Mouse (Mus musculus) ES-E14 (cell line): ENCODE data around the gene Dapk3. TPM values are rescaled to one million over a fixed set of nuclear protein-coding genes. Genes with fewer than 3 reads are reported as not detected.

Source experiments
- DNase-seq: peaks from one replicate; pipeline ENCODE4 v3.0.0-alpha.2; 2013; ENCODE audit warnings: low read depth, low spot score
- H3K27ac ChIP-seq: 2 replicates; pipeline ENCODE4 v1.5.1; 2012; ENCODE audit warnings: low read depth, mild to moderate bottlenecking, low read length, moderate library complexity, mixed read lengths; ENCODE audit not compliant: poor library complexity, insufficient read depth, severe bottlenecking
- H3K36me3 ChIP-seq: 2 replicates; pipeline ENCODE4 v1.6.1; 2012; ENCODE audit warnings: mild to moderate bottlenecking, low read length, moderate library complexity, mixed read lengths; ENCODE audit not compliant: control insufficient read depth, poor library complexity, insufficient read depth, severe bottlenecking
- H3K4me1 ChIP-seq, 2 experiments: fragments of 150-350 bp in 1 of 2; sonication (generic) in 1 of 2; 2 replicates each; pipeline ENCODE4 v1.6.1; 2012; ENCODE audit warnings: low read length in 2 of 2, mild to moderate bottlenecking in 1 of 2, mixed read lengths in 1 of 2; ENCODE audit not compliant: control insufficient read depth in 2 of 2, insufficient read depth in 2 of 2, poor library complexity in 1 of 2
- H3K4me3 ChIP-seq, 2 experiments: fragments of 150-350 bp in 1 of 2; sonication (generic) in 1 of 2; 2 replicates each; pipeline ENCODE4 v1.5.1; 2012; ENCODE audit warnings: low read length in 2 of 2, low read depth in 1 of 2, mild to moderate bottlenecking in 1 of 2, mixed read lengths in 1 of 2; ENCODE audit not compliant: insufficient read depth in 1 of 2, poor library complexity in 1 of 2, severe bottlenecking in 1 of 2
- H3K9ac ChIP-seq: 2 replicates; pipeline ENCODE4 v1.6.1; 2012; ENCODE audit warnings: low read depth, mild to moderate bottlenecking, low read length, mixed read lengths; ENCODE audit not compliant: poor library complexity, insufficient read depth, severe bottlenecking
- H3K9me3 ChIP-seq: fragments of 150-350 bp; sonication (generic); 2 replicates; pipeline ENCODE4 v1.6.1; 2012; ENCODE audit warnings: low read depth, mild to moderate bottlenecking, low read length; ENCODE audit not compliant: control insufficient read depth, insufficient read depth
- CHD2 ChIP-seq: IDR thresholded peaks from 2 replicates; pipeline ENCODE4 v1.6.1; 2014; ENCODE audit warnings: mild to moderate bottlenecking, low read depth, low read length, inconsistent platforms
- HCFC1 ChIP-seq: IDR thresholded peaks from 2 replicates; pipeline ENCODE4 v1.6.1; 2012; ENCODE audit warnings: low read length, inconsistent platforms, borderline replicate concordance; ENCODE audit not compliant: insufficient read depth
- MAFK ChIP-seq: IDR thresholded peaks from 2 replicates; pipeline ENCODE4 v1.6.1; 2014; ENCODE audit warnings: mild to moderate bottlenecking, low read depth, low read length, inconsistent platforms; ENCODE audit not compliant: insufficient read depth
- ZC3H11A ChIP-seq: IDR thresholded peaks from 2 replicates; pipeline ENCODE4 v1.6.1; 2012; ENCODE audit warnings: low read depth, mild to moderate bottlenecking, inconsistent platforms, low read length, borderline replicate concordance
- ZNF384 ChIP-seq: IDR thresholded peaks from 2 replicates; pipeline ENCODE4 v1.6.1; 2012; ENCODE audit warnings: low read depth, low read length, inconsistent platforms
- in situ Hi-C, 2 experiments: fragments of 600-800 bp; cut with MboI; formaldehyde crosslinking; loops; one replicate each; pipeline ENCODE4 v1.15.1; 2025; ENCODE audit warnings: low sequenced_read_pairs in 2 of 2, inconsistent platforms in 1 of 2; ENCODE audit not compliant: unreplicated experiment in 2 of 2
- total RNA-seq: library from RNA; depleted of rRNA; stranded (reverse); fragments of 300-350 nt; gene quantifications from 2 replicates; pipeline ENCODE4 v1.2.3, GENCODE M21; 2012; rRNA removed

Dapk3 gene
- total RNA-seq, 1 experiment: 65.1 TPM

- no peaks in the 10 kb centered on the region for H3K36me3 ChIP-seq
- peaks cover 3 to 16% of the 10 kb centered on the region in 2 experiments; a peak in 2 of 4 replicates for H3K4me1 ChIP-seq
- H3K4me3 ChIP-seq: peak overlapping the region in 1 of 2 experiments; percentile 6; a peak in 1 of 4 replicates
- H3K9me3 ChIP-seq: no peaks in the 10 kb centered on the region
- no peak overlapping the region for H3K27ac ChIP-seq
- TF ChIP-seq MAFK: no peak
- no peak for TF ChIP-seq ZC3H11A
- TF ChIP-seq CHD2: no peak
- no peak for TF ChIP-seq HCFC1
- no peak for TF ChIP-seq ZNF384
- no peak for DNase-seq
- in situ Hi-C loops: no loop called here
- H3K9ac ChIP-seq: peak overlapping the region; percentile 1; the same call in 1 of the 2 replicates
These were observed 59.2 kb downstream of the Dapk3 start for GRCm38 (mm10) chr10:81242021-81242420.

Other genes with a start within 250 kb of the Dapk3 start
- gene Gng7, start 168.1 kb upstream of the Dapk3 start, total RNA-seq: 0.79 and 0.94 TPM in 2 replicates
- 1.1 and 1.3 TPM in 2 replicates for gene Diras1, start 157.3 kb upstream of the Dapk3 start, total RNA-seq
- gene Slc39a3, start 145.6 kb upstream of the Dapk3 start, total RNA-seq: 12.6 and 13.1 TPM in 2 replicates
- gene Sgta, start 122.8 kb upstream of the Dapk3 start, total RNA-seq: 113 and 116 TPM in 2 replicates
- gene Thop1, start 113.0 kb upstream of the Dapk3 start, total RNA-seq: 155 and 174 TPM in 2 replicates
- 0.94 and 2.2 TPM in 2 replicates for gene Creb3l3, start 84.1 kb upstream of the Dapk3 start, total RNA-seq
- gene Map2k2, start 77.1 kb upstream of the Dapk3 start, total RNA-seq: 115 and 121 TPM in 2 replicates
- 15.7 and 30.1 TPM in 2 replicates for gene Zbtb7a, start 47.8 kb upstream of the Dapk3 start, total RNA-seq
- 37.8 and 50.7 TPM in 2 replicates for gene Pias4, start 15.1 kb upstream of the Dapk3 start, total RNA-seq
- 2,093 and 2,486 TPM in 2 replicates for gene Eef2, start 6.4 kb upstream of the Dapk3 start, total RNA-seq
- 0.54 and 0.79 TPM in 2 replicates for gene 4930442H23Rik, start 844 bp downstream of the Dapk3 start, total RNA-seq
- not detected in 2 replicates for gene Nmrk2, start 19.0 kb downstream of the Dapk3 start, total RNA-seq
- gene Atcay, start 47.8 kb downstream of the Dapk3 start, total RNA-seq: 4.1 and 5.5 TPM in 2 replicates
- 0.67 and 4.7 TPM in 2 replicates for gene Zfr2, start 50.1 kb downstream of the Dapk3 start, total RNA-seq
- 0.85 and 5.0 TPM in 2 replicates for gene Matk, start 69.9 kb downstream of the Dapk3 start, total RNA-seq
- 114 and 138 TPM in 2 replicates for gene Mrpl54, start 83.9 kb downstream of the Dapk3 start, total RNA-seq
- gene Apba3, start 84.0 kb downstream of the Dapk3 start, total RNA-seq: 72.3 and 90.2 TPM in 2 replicates
- 5.2 and 15.2 TPM in 2 replicates for gene Tjp3, start 108.6 kb downstream of the Dapk3 start, total RNA-seq
- 27.3 and 34.6 TPM in 2 replicates for gene Pip5k1c, start 110.0 kb downstream of the Dapk3 start, total RNA-seq
- gene Cactin, start 138.1 kb downstream of the Dapk3 start, total RNA-seq: 53.1 and 54.9 TPM in 2 replicates
- gene Tbxa2r, start 145.7 kb downstream of the Dapk3 start, total RNA-seq: 2.3 and 4.5 TPM in 2 replicates
- gene Gipc3, start 160.3 kb downstream of the Dapk3 start, total RNA-seq: 0.09 and 0.16 TPM in 2 replicates
- 43.5 and 55.9 TPM in 2 replicates for gene Hmg20b, start 167.5 kb downstream of the Dapk3 start, total RNA-seq
- gene Mfsd12, start 174.5 kb downstream of the Dapk3 start, total RNA-seq: 28.7 and 46.1 TPM in 2 replicates
- gene 4930404N11Rik, start 182.8 kb downstream of the Dapk3 start, total RNA-seq: 9.4 and 19.1 TPM in 2 replicates
- gene Fzr1, start 195.5 kb downstream of the Dapk3 start, total RNA-seq: 63.0 and 94.5 TPM in 2 replicates
- 168 and 183 TPM in 2 replicates for gene Dohh, start 201.4 kb downstream of the Dapk3 start, total RNA-seq
- gene Gm48551, start 201.5 kb downstream of the Dapk3 start, total RNA-seq: 1.1 and 1.8 TPM in 2 replicates
- 2.5 and 2.7 TPM in 2 replicates for gene Gm48552, start 206.0 kb downstream of the Dapk3 start, total RNA-seq
- 1.7 TPM in 2 replicates for gene Smim24, start 210.0 kb downstream of the Dapk3 start, total RNA-seq